Mouse (Mus musculus): ENCODE measurements at regions not wholly inside any gene's neighbourhood (a gene's known extent, or its start where the extent isn't known, plus 50 kb on each side); places are given as distances from the start of the nearest gene placed in this dataset.
"Not testable (repeated sequence)": the region's sequence is repeated elsewhere in the genome, so short reads cannot be mapped to it uniquely, and the experiment has no call there.

- no peaks in the 10 kb centered on the region for H3K9me3 ChIP-seq
- no peak overlapping the region for H3K4me2 ChIP-seq
- WGBS: 42% methylated on average over 5 of the region's 5 CpGs
- 0 out of 2 replicates have a peak, but pooled peaks cover 2% of the 10 kb centered on the region for H3K4me1 ChIP-seq
- H3K27ac ChIP-seq: no peak overlapping the region
- no peak for ATAC-seq (ENCODE audit: insufficient number of reproducible peaks, low FRiP score, low TSS enrichment, low read depth)
- H3K4me3 ChIP-seq: no peak overlapping the region
- no peaks in the 10 kb centered on the region for H3K36me3 ChIP-seq
- H3K9ac ChIP-seq: no peak overlapping the region
- H3K27me3 ChIP-seq: no peaks in the 10 kb centered on the region
Measured at GRCm38 (mm10) chr4:22208531-22208930, 148.8 kb upstream of the Fbxl4 start.

- H3K27ac ChIP-seq: no peak overlapping the region
- H3K9me3 ChIP-seq: no peaks in the 10 kb centered on the region
- no peak overlapping the region for H3K9ac ChIP-seq
- H3K4me1 ChIP-seq: no peaks in the 10 kb centered on the region
- no peak overlapping the region for H3K4me2 ChIP-seq
- H3K36me3 ChIP-seq: no peaks in the 10 kb centered on the region
- no peak overlapping the region for H3K4me3 ChIP-seq
- ATAC-seq (ENCODE audit: insufficient number of reproducible peaks, low FRiP score, low TSS enrichment, low read depth): no peak
- 84% methylated on average over 3 of the region's 3 CpGs for WGBS
- no peaks in the 10 kb centered on the region for H3K27me3 ChIP-seq
Measured at GRCm38 (mm10) chr4:22237640-22238039, 119.7 kb upstream of the Fbxl4 start.

DNA sequence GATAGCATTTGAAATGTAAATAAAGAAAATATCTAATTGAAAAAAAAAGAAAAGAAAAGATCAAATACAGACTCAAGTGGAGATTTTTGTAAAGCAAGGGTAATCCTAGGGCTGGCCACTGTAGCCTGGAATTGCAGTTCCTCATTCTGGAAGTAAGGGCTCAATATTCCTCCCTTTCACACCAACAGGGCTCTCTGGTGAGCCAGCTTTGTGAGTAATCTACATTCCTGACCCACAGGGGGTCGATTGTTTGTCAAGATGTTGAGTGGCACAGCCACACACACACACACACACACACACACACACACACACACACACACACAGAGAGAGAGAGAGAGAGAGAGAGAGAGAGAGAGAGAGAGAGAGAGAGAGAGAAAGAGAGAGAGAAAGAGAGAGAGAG lies 107.1 kb upstream of the Fbxl4 start:
- not testable (repeated sequence) for ATAC-seq (ENCODE audit: insufficient number of reproducible peaks, low FRiP score, low TSS enrichment, low read depth); H3K4me3 ChIP-seq; H3K4me1 ChIP-seq; H3K27ac ChIP-seq; H3K36me3 ChIP-seq; H3K9ac ChIP-seq; H3K4me2 ChIP-seq; H3K27me3 ChIP-seq; H3K9me3 ChIP-seq
- 50% methylated on average over 1 of the region's 1 CpGs for WGBS

DNA sequence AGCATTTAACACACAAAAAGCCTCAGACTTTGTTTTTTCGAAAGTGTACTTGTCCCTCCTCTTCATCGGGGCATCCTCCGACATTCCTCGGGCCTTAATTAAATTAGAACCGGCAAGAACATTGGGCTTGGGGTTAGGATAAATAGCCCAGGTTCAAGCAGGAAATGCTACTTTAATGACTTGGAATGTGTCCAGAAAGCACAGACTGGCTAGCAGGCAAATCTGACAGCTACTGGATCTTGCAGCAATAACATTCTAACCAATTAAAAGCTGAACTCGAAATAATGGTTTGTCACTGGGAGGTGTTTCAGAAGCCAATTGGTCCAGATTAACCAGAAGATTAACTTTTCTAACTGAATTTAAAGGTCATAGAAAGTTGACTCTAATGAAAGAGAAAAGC lies 93.4 kb upstream of the Fbxl4 start:
- 18% methylated on average over 6 of the region's 6 CpGs for WGBS
- no peak for ATAC-seq (ENCODE audit: insufficient number of reproducible peaks, low FRiP score, low TSS enrichment, low read depth)
- Histone ChIP-seq H3K9me3 (no peaks in the 10 kb centered on the region), H3K9ac (no peak overlapping the region), H3K4me2 (no peak overlapping the region), H3K4me3 (no peak overlapping the region), H3K27ac (no peak overlapping the region), H3K27me3 (no peaks in the 10 kb centered on the region), H3K4me1 (no peaks in the 10 kb centered on the region), H3K36me3 (no peaks in the 10 kb centered on the region)

DNA sequence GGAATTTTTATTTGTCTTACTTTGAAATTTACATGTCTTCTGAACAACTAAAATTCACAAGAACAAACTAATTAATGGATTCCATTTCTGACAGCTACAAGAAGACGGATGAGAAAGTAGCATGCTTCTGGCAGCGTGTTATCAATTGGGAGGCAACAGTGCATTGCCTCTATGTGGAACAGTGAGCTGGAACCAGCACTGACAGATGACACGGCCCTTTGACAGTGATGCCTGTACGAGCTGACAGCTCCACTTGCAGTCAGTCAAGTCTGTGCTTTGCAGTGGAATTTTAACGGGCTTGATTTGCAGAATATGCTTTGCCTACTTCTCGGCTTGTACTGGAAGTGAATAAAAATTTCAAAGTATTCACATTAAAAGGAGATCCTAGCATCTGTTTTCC lies 88.3 kb upstream of the Fbxl4 start:
- 42% methylated on average over 6 of the region's 6 CpGs for WGBS
- H3K36me3 ChIP-seq: no peaks in the 10 kb centered on the region
- H3K4me2 ChIP-seq: no peak overlapping the region
- no peaks in the 10 kb centered on the region for H3K4me1 ChIP-seq
- no peak overlapping the region for H3K27ac ChIP-seq
- no peak overlapping the region for H3K9ac ChIP-seq
- H3K27me3 ChIP-seq: no peaks in the 10 kb centered on the region
- ATAC-seq (ENCODE audit: insufficient number of reproducible peaks, low FRiP score, low TSS enrichment, low read depth): no peak
- no peak overlapping the region for H3K4me3 ChIP-seq
- no peaks in the 10 kb centered on the region for H3K9me3 ChIP-seq

GRCm38 (mm10) chr4:22274178-22274577 lies 83.2 kb upstream of the Fbxl4 start:
- 74% methylated on average over 4 of the region's 4 CpGs for WGBS
- no peak overlapping the region for H3K4me2 ChIP-seq

DNA sequence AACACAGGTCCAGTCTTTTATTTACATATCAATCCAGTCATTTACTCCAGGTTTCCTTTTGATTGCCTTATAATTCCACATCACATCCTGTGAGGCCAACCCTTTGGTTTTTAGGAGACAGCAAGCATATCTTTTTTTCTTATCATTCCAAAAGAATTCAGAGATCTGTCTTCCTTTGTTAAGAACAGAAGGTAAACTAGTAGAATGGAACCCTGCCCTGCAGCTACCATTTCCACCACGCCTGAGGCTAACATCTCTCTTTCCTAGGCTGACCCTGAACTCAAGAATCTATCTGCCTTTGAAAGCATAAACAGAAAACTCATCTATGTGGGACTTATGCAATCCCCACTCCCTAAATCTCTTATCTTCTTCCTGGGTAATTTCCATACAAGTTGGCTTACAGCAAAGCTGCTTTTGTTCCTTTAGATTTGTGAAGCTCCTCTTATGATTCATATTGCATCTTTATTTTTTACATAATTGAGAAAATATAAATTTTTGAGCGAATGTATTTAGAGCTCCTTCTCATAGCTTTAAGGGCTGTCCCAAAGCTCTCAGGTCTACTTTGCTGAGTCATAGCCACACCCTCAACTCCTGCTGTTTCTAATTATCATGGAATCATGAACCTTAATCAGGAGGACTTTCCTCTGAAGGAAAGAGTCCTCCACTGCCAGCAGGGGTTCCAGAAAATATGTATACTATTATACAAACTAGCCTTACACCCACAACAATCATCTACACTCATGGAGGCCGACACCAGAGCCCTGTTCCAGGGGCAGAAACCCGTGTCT lies 74.6 kb upstream of the Fbxl4 start:
- Histone ChIP-seq H3K9ac (no peak overlapping the region), H3K9me3 (no peaks in the 10 kb centered on the region), H3K4me2 (no peak overlapping the region), H3K27ac (no peak overlapping the region), H3K36me3 (no peaks in the 10 kb centered on the region), H3K27me3 (no peaks in the 10 kb centered on the region), H3K4me1 (no peaks in the 10 kb centered on the region), H3K4me3 (no peak overlapping the region)
- 63% methylated on average over 4 of the region's 4 CpGs for WGBS
- ATAC-seq (ENCODE audit: insufficient number of reproducible peaks, low FRiP score, low TSS enrichment, low read depth): no peak

More at GRCm38 (mm10) chr4:22274178-22274577, 83.2 kb upstream of the Fbxl4 start:
- Histone ChIP-seq H3K4me1 (no peaks in the 10 kb centered on the region), H3K4me3 (no peak overlapping the region), H3K36me3 (no peaks in the 10 kb centered on the region), H3K9me3 (no peaks in the 10 kb centered on the region), H3K9ac (no peak overlapping the region), H3K27ac (no peak overlapping the region), H3K27me3 (no peaks in the 10 kb centered on the region)
- no peak for ATAC-seq (ENCODE audit: insufficient number of reproducible peaks, low FRiP score, low TSS enrichment, low read depth)

GRCm38 (mm10) chr4:22292169-22292568 lies 65.2 kb upstream of the Fbxl4 start:
- no peak overlapping the region for H3K27ac ChIP-seq
- H3K9me3 ChIP-seq: no peaks in the 10 kb centered on the region
- H3K4me2 ChIP-seq: no peak overlapping the region
- WGBS: 53% methylated on average over 3 of the region's 3 CpGs
- H3K4me3 ChIP-seq: no peak overlapping the region
- H3K4me1 ChIP-seq: no peaks in the 10 kb centered on the region
- H3K36me3 ChIP-seq: no peaks in the 10 kb centered on the region
- no peaks in the 10 kb centered on the region for H3K27me3 ChIP-seq
- no peak overlapping the region for H3K9ac ChIP-seq
- ATAC-seq (ENCODE audit: insufficient number of reproducible peaks, low FRiP score, low TSS enrichment, low read depth): no peak

DNA sequence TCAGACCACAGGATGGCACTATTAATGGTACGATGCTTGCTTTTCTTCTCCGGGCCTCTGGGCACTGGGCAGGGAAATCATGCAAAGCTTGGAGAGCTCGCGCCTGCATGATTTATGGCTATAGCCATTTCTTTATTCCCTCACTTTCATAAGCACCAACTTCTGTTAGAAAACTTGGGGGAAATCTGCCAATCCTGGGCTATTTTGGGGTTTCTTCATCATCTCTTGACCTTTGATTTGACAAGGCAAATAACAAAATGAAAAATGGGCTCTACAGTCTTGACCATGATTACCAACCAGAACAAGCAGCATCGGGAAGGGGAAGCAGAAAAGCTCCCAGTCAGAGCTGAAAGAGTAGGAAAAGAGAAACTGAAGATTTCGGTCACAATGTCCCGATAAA lies 57.1 kb upstream of the Fbxl4 start:
- no peak overlapping the region for H3K4me2 ChIP-seq
- no peaks in the 10 kb centered on the region for H3K9me3 ChIP-seq
- H3K4me1 ChIP-seq: no peaks in the 10 kb centered on the region
- no peak overlapping the region for H3K4me3 ChIP-seq
- ATAC-seq (ENCODE audit: insufficient number of reproducible peaks, low FRiP score, low TSS enrichment, low read depth): no peak
- H3K36me3 ChIP-seq: no peaks in the 10 kb centered on the region
- no peak overlapping the region for H3K9ac ChIP-seq
- no peak overlapping the region for H3K27ac ChIP-seq
- H3K27me3 ChIP-seq: no peaks in the 10 kb centered on the region
- 88% methylated on average over 7 of the region's 7 CpGs for WGBS

- Histone ChIP-seq H3K9ac (no peak overlapping the region), H3K27ac (no peak overlapping the region), H3K36me3 (no peaks in the 10 kb centered on the region), H3K27me3 (no peaks in the 10 kb centered on the region), H3K4me1 (no peaks in the 10 kb centered on the region), H3K9me3 (no peaks in the 10 kb centered on the region), H3K4me3 (no peak overlapping the region), H3K4me2 (no peak overlapping the region)
- WGBS: 70% methylated on average over 9 of the region's 9 CpGs
- no peak for ATAC-seq (ENCODE audit: insufficient number of reproducible peaks, low FRiP score, low TSS enrichment, low read depth)
Measured at GRCm38 (mm10) chr4:22301148-22301942, 56.0 kb upstream of the Fbxl4 start.

GRCm38 (mm10) chr4:22301943-22302215 lies 55.5 kb upstream of the Fbxl4 start:
- Histone ChIP-seq H3K27me3 (no peaks in the 10 kb centered on the region), H3K4me1 (no peaks in the 10 kb centered on the region), H3K4me3 (no peak overlapping the region), H3K9me3 (no peaks in the 10 kb centered on the region), H3K27ac (no peak overlapping the region), H3K9ac (no peak overlapping the region), H3K36me3 (no peaks in the 10 kb centered on the region), H3K4me2 (no peak overlapping the region)
- WGBS: 42% methylated on average over 4 of the region's 4 CpGs
- ATAC-seq (ENCODE audit: insufficient number of reproducible peaks, low FRiP score, low TSS enrichment, low read depth): no peak

GRCm38 (mm10) chr4:22302262-22302661 lies 55.1 kb upstream of the Fbxl4 start:
- no peaks in the 10 kb centered on the region for H3K4me1 ChIP-seq
- H3K27me3 ChIP-seq: no peaks in the 10 kb centered on the region
- H3K4me3 ChIP-seq: no peak overlapping the region
- no peak overlapping the region for H3K27ac ChIP-seq
- H3K36me3 ChIP-seq: no peaks in the 10 kb centered on the region
- 76% methylated on average over 1 of the region's 1 CpGs for WGBS
- no peak overlapping the region for H3K9ac ChIP-seq
- no peaks in the 10 kb centered on the region for H3K9me3 ChIP-seq
- H3K4me2 ChIP-seq: no peak overlapping the region
- ATAC-seq (ENCODE audit: insufficient number of reproducible peaks, low FRiP score, low TSS enrichment, low read depth): no peak
